Mouse (Mus musculus) lung, adult 10 weeks (tissue): Measurements from ENCODE around the gene Hist1h2br. TPM values are rescaled to one million over a fixed set of nuclear protein-coding genes. Genes with fewer than 3 reads are reported as not detected.

Experiments
- polyA plus RNA-seq: library from polyadenylated mRNA; stranded (reverse); fragments of 350-450 nt; fragmentation: Illumina TruSeq; extraction: RNeasy Lipid Tissue Mini Kit (QIAGEN cat#74804); gene quantifications from one replicate; pipeline ENCODE4 v1.2.3, GENCODE M21; 2014; ENCODE audit warnings: low read depth, low replicate concordance; ENCODE audit not compliant: insufficient read depth

The Hist1h2br gene
- polyA plus RNA-seq: not detected

DNA sequence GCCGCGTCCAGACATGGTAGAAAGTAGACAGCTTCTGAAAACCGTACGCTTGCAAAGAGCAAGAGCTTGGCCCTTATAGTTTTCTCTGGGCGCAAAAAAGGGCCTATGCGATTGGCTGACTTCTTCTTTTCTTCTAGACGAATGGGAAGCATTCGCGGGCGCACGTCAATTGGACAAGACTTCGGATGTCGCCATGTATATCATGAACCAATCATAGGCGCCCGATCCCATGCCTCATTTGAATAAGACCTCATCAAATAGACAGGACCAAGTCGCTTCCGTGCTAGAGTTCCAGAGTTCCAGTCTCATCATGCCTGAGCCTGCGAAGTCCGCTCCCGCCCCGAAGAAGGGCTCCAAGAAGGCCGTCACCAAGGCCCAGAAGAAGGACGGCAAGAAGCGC is at the start of gene Hist1h2br, which contains the start of gene Hist1h2ap:
TSS of gene Hist1h2br (plus strand) at position 283 of the 400 bp plus-strand sequence.
TSS of gene Hist1h2ap (minus strand) at position 47 of the 400 bp plus-strand sequence.

DNA sequence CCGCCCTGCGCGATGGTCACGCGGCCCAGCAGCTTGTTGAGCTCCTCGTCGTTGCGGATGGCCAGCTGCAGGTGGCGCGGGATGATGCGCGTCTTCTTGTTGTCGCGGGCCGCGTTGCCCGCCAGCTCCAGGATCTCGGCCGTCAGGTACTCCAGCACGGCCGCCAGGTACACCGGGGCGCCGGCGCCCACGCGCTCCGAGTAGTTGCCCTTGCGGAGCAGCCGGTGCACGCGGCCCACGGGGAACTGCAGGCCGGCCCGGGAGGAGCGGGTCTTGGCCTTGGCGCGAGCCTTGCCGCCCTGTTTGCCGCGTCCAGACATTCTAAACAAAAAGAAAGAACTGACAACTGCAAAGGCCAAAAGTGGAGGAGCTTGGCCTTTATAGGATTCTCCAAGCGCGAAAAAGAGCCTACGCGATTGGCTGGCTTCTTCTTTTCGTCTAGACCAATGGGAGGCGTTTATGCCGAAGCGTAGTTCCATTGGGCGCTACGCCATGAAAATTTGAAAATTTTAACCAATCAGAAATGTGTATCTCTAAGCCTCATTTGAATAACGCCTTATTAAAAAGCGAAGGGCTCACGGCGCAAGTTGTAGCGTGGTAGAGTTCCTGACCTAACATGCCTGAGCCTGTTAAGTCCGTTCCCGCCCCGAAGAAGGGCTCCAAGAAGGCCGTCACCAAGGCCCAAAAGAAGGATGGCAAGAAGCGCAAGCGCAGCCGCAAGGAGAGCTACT is 46.5 kb upstream of the Hist1h2br start, which contains the start of the genes Hist1h2an and Hist1h2bp:
TSS of gene Hist1h2an (minus strand) at position 320 of the 731 bp plus-strand sequence.
TSS of gene Hist1h2bp (plus strand) at position 563 of the 731 bp plus-strand sequence.

GRCm38 (mm10) chr13:21810073-21810472 is 23.5 kb upstream of the Hist1h2br start, which contains the start of the genes Hist1h2bq and Hist1h2ao:
Gene Hist1h2bq, minus strand, starts transcription at chr13:21810197.
Gene Hist1h2ao, plus strand, starts transcription at chr13:21810465.

DNA sequence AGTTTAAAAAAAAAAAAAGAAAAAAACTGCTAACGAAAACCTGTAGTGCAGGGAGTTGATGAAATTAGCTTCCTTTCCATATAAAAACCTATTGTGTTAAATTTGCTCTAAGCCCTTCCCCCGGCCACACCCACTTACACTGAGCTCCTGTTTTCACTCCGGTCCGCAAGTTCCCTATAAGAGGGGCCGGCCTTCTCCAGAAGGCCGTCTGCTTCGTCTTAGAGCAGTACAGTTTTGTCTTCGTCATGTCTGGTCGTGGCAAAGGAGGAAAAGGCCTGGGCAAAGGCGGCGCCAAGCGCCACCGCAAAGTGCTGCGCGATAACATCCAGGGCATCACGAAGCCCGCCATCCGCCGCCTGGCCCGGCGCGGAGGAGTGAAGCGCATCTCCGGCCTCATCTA is 22.0 kb upstream of the Hist1h2br start, which contains the start of gene Hist1h4m:
TSS of gene Hist1h4m (plus strand) at position 208 of the 400 bp plus-strand sequence.

DNA sequence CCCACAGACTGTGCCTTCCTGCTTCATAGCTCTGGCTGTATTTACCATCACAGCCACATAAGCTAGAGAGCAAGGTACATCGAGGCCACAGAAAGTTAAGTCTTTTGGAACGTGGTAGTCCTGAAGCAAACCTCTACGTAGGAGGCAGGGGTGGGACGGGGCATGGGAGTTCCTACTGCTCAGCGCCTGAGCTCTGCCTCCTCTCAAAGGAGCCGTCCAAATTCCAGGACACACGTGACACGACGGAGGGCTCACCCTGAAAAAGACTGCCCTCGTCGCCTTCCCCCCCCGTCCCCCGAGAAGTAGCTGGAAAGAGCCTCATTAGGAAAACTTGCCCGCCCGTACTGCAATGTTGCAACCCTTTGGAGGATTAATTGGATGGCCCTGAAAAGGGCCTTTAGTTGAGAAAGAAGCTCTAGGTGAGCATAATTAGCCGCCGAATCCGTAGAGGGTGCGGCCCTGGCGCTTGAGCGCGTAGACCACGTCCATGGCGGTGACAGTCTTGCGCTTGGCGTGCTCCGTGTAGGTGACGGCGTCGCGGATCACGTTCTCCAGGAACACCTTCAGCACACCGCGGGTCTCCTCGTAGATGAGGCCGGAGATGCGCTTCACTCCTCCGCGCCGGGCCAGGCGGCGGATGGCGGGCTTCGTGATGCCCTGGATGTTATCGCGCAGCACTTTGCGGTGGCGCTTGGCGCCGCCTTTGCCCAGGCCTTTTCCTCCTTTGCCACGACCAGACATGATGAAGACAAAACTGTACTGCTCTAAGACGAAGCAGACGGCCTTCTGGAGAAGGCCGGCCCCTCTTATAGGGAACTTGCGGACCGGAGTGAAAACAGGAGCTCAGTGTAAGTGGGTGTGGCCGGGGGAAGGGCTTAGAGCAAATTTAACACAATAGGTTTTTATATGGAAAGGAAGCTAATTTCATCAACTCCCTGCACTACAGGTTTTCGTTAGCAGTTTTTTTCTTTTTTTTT is 1.8 kb upstream of the Hist1h2br start, which contains the start of gene Hist1h4n:
TSS of gene Hist1h4n (minus strand) at position 779 of the 977 bp plus-strand sequence.

Other genes with a start within 250 kb of the Hist1h2br start
- not detected for gene Olfr1362, start 219.7 kb upstream of the Hist1h2br start, polyA plus RNA-seq
- gene Olfr11, start 191.2 kb upstream of the Hist1h2br start, polyA plus RNA-seq: not detected
- gene Olfr1361, start 170.4 kb upstream of the Hist1h2br start, polyA plus RNA-seq: not detected
- gene Olfr1360, start 156.3 kb upstream of the Hist1h2br start, polyA plus RNA-seq: not detected
- not detected for gene Olfr1359, start 135.6 kb upstream of the Hist1h2br start, polyA plus RNA-seq
- not detected for gene Hist1h2bl, start 117.6 kb upstream of the Hist1h2br start, polyA plus RNA-seq
- gene Hist1h2ai, start 117.3 kb upstream of the Hist1h2br start, polyA plus RNA-seq: not detected
- not detected for gene Hist1h3h, start 116.1 kb upstream of the Hist1h2br start, polyA plus RNA-seq
- not detected for gene Hist1h2bm, start 111.7 kb upstream of the Hist1h2br start, polyA plus RNA-seq
- gene Hist1h4j, start 98.7 kb upstream of the Hist1h2br start, polyA plus RNA-seq: not detected
- gene Hist1h4k, start 83.2 kb upstream of the Hist1h2br start, polyA plus RNA-seq: not detected
- gene Hist1h2ak, start 79.9 kb upstream of the Hist1h2br start, polyA plus RNA-seq: not detected
- not detected for gene Hist1h2bn, start 79.6 kb upstream of the Hist1h2br start, polyA plus RNA-seq
- gene Hist1h1b, start 53.1 kb upstream of the Hist1h2br start, polyA plus RNA-seq: not detected
- not detected for gene Hist1h3i, start 50.4 kb upstream of the Hist1h2br start, polyA plus RNA-seq
- gene Hist1h2an, start 46.5 kb upstream of the Hist1h2br start, polyA plus RNA-seq: not detected
- not detected for gene Hist1h2bp, start 46.3 kb upstream of the Hist1h2br start, polyA plus RNA-seq
- 0.42 TPM for gene Hist1h2bq, start 23.5 kb upstream of the Hist1h2br start, polyA plus RNA-seq
- gene Hist1h2ao, start 23.3 kb upstream of the Hist1h2br start, polyA plus RNA-seq: not detected
- 1.4 TPM for gene Hist1h4m, start 22.0 kb upstream of the Hist1h2br start, polyA plus RNA-seq
- 1.0 TPM for gene Hist1h4n, start 1.5 kb upstream of the Hist1h2br start, polyA plus RNA-seq
- not detected for gene Hist1h2ap, start 236 bp upstream of the Hist1h2br start, polyA plus RNA-seq
- gene Zfp184, start 111.4 kb downstream of the Hist1h2br start, polyA plus RNA-seq: 1.2 TPM
- gene Pom121l2, start 147.5 kb downstream of the Hist1h2br start, polyA plus RNA-seq: not detected
- not detected for gene Prss16, start 176.0 kb downstream of the Hist1h2br start, polyA plus RNA-seq
- not detected for gene Hist1h2ah, start 201.8 kb downstream of the Hist1h2br start, polyA plus RNA-seq
- not detected for gene Hist1h2bk, start 202.1 kb downstream of the Hist1h2br start, polyA plus RNA-seq
- gene Hist1h4i, start 207.6 kb downstream of the Hist1h2br start, polyA plus RNA-seq: 3.2 TPM
- gene Hist1h2ag, start 209.2 kb downstream of the Hist1h2br start, polyA plus RNA-seq: not detected
- gene Hist1h2bj, start 209.5 kb downstream of the Hist1h2br start, polyA plus RNA-seq: not detected